Mouse (Mus musculus) myocyte (in vitro differentiated cells): ENCODE data around the gene Ptpn3.

ENCODE experiments used
- CEBPB ChIP-seq: IDR thresholded peaks from 2 replicates; pipeline ENCODE4 v1.6.1; 2011; ENCODE audit warnings: mild to moderate bottlenecking, moderate library complexity; ENCODE audit not compliant: poor library complexity, insufficient read depth, severe bottlenecking
- MAX ChIP-seq: IDR thresholded peaks from one replicate; pipeline ENCODE4 v1.6.1; 2011; ENCODE audit warnings: low read depth, mild to moderate bottlenecking, control low read depth
- MYOD1 ChIP-seq, 3 experiments: IDR thresholded peaks; one replicate each; pipeline ENCODE4 v1.6.1; 2011; ENCODE audit warnings: control low read depth in 2 of 3, low read depth in 2 of 3, mild to moderate bottlenecking in 2 of 3, moderate library complexity in 1 of 3; ENCODE audit not compliant: insufficient read length in 2 of 3, control insufficient read depth in 1 of 3
- MYOG ChIP-seq, 3 experiments: IDR thresholded peaks; one replicate each; pipeline ENCODE4 v1.6.1; 2011; ENCODE audit warnings: control low read depth in 2 of 3, low read depth in 2 of 3, mild to moderate bottlenecking in 2 of 3; ENCODE audit not compliant: insufficient read length in 2 of 3, control insufficient read depth in 1 of 3, insufficient read depth in 1 of 3
- POLR2A ChIP-seq: IDR thresholded peaks from one replicate; pipeline ENCODE4 v1.6.1; 2011; ENCODE audit warnings: low read depth, mild to moderate bottlenecking, control low read depth, moderate library complexity; ENCODE audit not compliant: insufficient read length
- POLR2AphosphoS2 ChIP-seq: IDR thresholded peaks from one replicate; pipeline ENCODE4 v1.6.1; 2011; ENCODE audit warnings: low read depth, control low read depth; ENCODE audit not compliant: insufficient read length
- REST ChIP-seq: IDR thresholded peaks from one replicate; pipeline ENCODE4 v1.6.1; 2011; ENCODE audit warnings: mild to moderate bottlenecking, control low read depth, moderate library complexity; ENCODE audit not compliant: insufficient read depth, insufficient read length
- SRF ChIP-seq: IDR thresholded peaks from one replicate; pipeline ENCODE4 v1.6.1; 2011; ENCODE audit warnings: low read depth; ENCODE audit not compliant: control insufficient read depth, insufficient read length
- USF1 ChIP-seq: IDR thresholded peaks from one replicate; pipeline ENCODE4 v1.6.1; 2011; ENCODE audit warnings: low read depth, mild to moderate bottlenecking, control low read depth, moderate library complexity

- TF ChIP-seq USF1 (no peak), MYOG (IDR thresholded peaks at IDR 0.05; ENCODE audit: control insufficient read depth in 1 of 3, insufficient read depth in 1 of 3, insufficient read length in 2 of 3, low read depth in 2 of 3) (no peak), POLR2A (no peak), POLR2AphosphoS2 (no peak), REST (no peak), SRF (no peak), MYOD1 (IDR thresholded peaks at IDR 0.05; ENCODE audit: control insufficient read depth in 1 of 3, insufficient read length in 2 of 3, low read depth in 2 of 3) (no peak), MAX (no peak), CEBPB (no peak)
Measured at GRCm38 (mm10) chr4:57258159-57259035, 43.2 kb downstream of the Ptpn3 start.
